21 mouse cellular contexts compared by ENCODE assay signal in genomic region chr17:63029105-63029504, GRCm38 (mm10).
"Had no signal": no experiment of that assay in that cellular context is flagged by ENCODE, and none has a peak within 500 bp of the region (broad histone marks: within the 10 kb centered on the region; RNA-seq: fewer than 3 reads in every experiment).

No protein-coding gene starts in this region.

- H3K4me3 ChIP-seq: limb, embryonic 12.5 days; limb, embryonic 15.5 days; midbrain, embryonic 12.5 days; midbrain, embryonic 15.5 days; neural tube, embryonic 12.5 days; neural tube, embryonic 15.5 days had no signal

- H3K9me3 ChIP-seq: limb, embryonic 12.5 days; limb, embryonic 15.5 days; midbrain, embryonic 12.5 days; midbrain, embryonic 15.5 days; neural tube, embryonic 12.5 days; neural tube, embryonic 15.5 days had no signal

- H3K27ac ChIP-seq: limb, embryonic 12.5 days; limb, embryonic 15.5 days; liver, embryonic 14.5 days; macrophage; midbrain, embryonic 12.5 days; midbrain, embryonic 15.5 days; neural tube, embryonic 12.5 days; neural tube, embryonic 15.5 days; stomach, postnatal 0 days had no signal

- H3K4me2 ChIP-seq: limb, embryonic 12.5 days; limb, embryonic 15.5 days; liver, embryonic 11.5 days; lung, embryonic 14.5 days; midbrain, embryonic 12.5 days; midbrain, embryonic 15.5 days; neural tube, embryonic 12.5 days; neural tube, embryonic 15.5 days had no signal

- H3K36me3 ChIP-seq: limb, embryonic 12.5 days; limb, embryonic 15.5 days; midbrain, embryonic 12.5 days; midbrain, embryonic 15.5 days; neural tube, embryonic 12.5 days; neural tube, embryonic 15.5 days had no signal

- H3K9ac ChIP-seq: limb, embryonic 12.5 days; limb, embryonic 15.5 days; liver, embryonic 14.5 days; liver, postnatal 0 days; lung, embryonic 14.5 days; midbrain, embryonic 12.5 days; midbrain, embryonic 15.5 days; neural tube, embryonic 12.5 days; neural tube, embryonic 15.5 days had no signal

- DNase-seq: kidney, postnatal 14 days; kidney, postnatal 4 days; left cerebral cortex, postnatal 4 days; liver, postnatal 0 days; lung, embryonic 14.5 days; right cerebral cortex, postnatal 14 days; right cerebral cortex, postnatal 4 days; thymus, adult 2 months; thymus, postnatal 14 days; thymus, postnatal 4 days had no signal

- H3K4me1 ChIP-seq: midbrain, embryonic 12.5 days; midbrain, embryonic 15.5 days; neural tube, embryonic 12.5 days had no signal

- ATAC-seq: liver, postnatal 0 days; lung, postnatal 0 days; midbrain, embryonic 15.5 days had no signal

- H3K27me3 ChIP-seq: limb, embryonic 12.5 days; limb, embryonic 15.5 days; midbrain, embryonic 15.5 days; neural tube, embryonic 12.5 days; neural tube, embryonic 15.5 days had no signal
